Mouse (Mus musculus): ENCODE results near the gene Vmn2r34.
"Not testable (repeated sequence)": the region's sequence is repeated elsewhere in the genome, so short reads cannot be mapped to it uniquely, and the experiment has no call there.

The Vmn2r34 gene

GRCm38 (mm10) chr7:7689413-7689812, at the start of gene Vmn2r34:
Gene Vmn2r34, minus strand, starts transcription at chr7:7689513.
- not testable (repeated sequence) for DNase-seq

DNA sequence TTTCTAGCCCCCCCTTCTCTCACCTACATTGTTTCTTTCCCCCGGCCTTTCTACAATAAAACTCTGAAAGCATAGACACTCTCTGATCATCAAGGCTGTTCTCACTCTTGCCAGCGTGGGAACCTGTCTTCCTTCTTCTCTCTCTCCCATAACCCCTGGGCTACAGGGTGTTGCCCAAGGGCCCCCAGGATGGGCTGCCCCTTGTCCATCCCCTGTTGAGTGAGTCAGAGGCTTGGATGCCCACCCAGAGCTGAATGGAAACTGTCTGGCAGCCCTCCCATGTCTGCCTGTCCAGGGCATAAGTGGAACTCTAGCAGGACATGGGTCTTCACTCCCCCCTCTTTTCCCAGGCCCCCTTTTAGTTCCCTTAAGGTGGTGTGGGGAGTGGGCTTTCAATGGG, 15.3 kb downstream of the Vmn2r34 start:
- not testable (repeated sequence) for DNase-seq
